Mouse (Mus musculus) megakaryocyte progenitor cell, adult 5-6 weeks (primary cell): ENCODE measurements around the gene Cd38. TPM values are rescaled to one million over a fixed set of nuclear protein-coding genes. Genes with fewer than 3 reads are reported as not detected.
A peak's percentile ranks its signal among the peaks of the same experiment; 100 is the strongest.
"Not testable (repeated sequence)": the region's sequence is repeated elsewhere in the genome, so short reads cannot be mapped to it uniquely, and the experiment has no call there.

Experiments
- ATAC-seq: replicated peaks from 2 replicates; pipeline ENCODE4 v1.8.0; 2016; ENCODE audit warnings: mild to moderate bottlenecking, moderate TSS enrichment, inconsistent platforms; ENCODE audit not compliant: poor library complexity
- total RNA-seq, 2 experiments: library from RNA; stranded (forward) in 1 of 2; stranded (reverse) in 1 of 2; fragments of 157-497, 149-512 nt in 1 of 2; fragments of 200-1000 nt in 1 of 2; gene quantifications; 2 replicates each; pipeline versions ENCODE4 v1.2.3 to v1.2.4; 2015 to 2017

Gene Cd38
- total RNA-seq, 2 experiments from 2014 or later, result 0.22 TPM; not detected in 1

GRCm38 (mm10) chr5:43855769-43856168 is 12.6 kb upstream of the Cd38 start:
- peak; percentile 92 for ATAC-seq

GRCm38 (mm10) chr5:43859663-43860062 is 8.7 kb upstream of the Cd38 start:
- ATAC-seq, result no peak

- ATAC-seq, result no peak
These were observed 8.3 kb upstream of the Cd38 start for GRCm38 (mm10) chr5:43860096-43860495.

GRCm38 (mm10) chr5:43860670-43861431 is 7.5 kb upstream of the Cd38 start:
- peak; percentile 65 for ATAC-seq

- no peak for ATAC-seq
These were observed 4.7 kb upstream of the Cd38 start for GRCm38 (mm10) chr5:43863642-43864041.

GRCm38 (mm10) chr5:43865316-43865715 is 3.0 kb upstream of the Cd38 start:
- ATAC-seq, result no peak

DNA sequence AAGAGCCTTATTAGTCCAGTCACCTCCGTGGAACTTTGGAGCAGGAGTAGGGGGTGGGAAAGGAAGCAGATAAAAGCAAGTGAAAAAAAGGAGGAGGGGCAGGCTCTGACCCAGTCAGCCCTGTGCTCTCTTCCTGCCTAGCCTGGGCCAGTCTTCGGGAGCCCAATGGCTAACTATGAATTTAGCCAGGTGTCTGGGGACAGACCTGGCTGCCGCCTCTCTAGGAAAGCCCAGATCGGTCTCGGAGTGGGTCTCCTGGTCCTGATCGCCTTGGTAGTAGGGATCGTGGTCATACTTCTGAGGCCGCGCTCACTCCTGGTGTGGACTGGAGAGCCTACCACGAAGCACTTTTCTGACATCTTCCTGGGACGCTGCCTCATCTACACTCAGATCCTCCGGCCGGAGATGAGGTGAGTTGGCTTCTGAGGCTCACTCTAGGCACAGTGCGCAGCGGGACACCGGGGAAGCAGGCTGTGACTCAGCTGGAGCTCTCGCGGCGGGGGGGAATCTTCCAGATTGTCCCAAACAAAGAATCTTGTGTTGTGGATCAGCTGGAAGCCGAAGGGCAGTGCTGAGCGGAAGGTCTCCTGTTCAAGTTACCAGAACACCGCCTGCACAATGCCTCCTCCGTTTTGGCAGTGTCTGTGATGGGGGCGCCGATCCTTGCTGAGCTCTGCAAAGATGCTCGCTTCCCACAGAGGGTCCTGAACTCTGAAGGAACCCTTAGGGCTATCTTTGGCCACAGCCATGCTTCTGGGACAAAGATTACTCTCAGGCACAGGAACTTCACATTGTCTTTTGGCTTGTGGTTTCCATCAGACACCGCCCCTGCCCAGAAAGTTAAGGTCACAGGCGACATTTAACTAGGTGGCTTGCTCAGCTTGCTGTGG is 603 bp downstream of the Cd38 start:
- ATAC-seq, result peak; percentile 37

- peak; percentile 74 for ATAC-seq
These were observed 3.5 kb downstream of the Cd38 start for GRCm38 (mm10) chr5:43871845-43872244.

GRCm38 (mm10) chr5:43872652-43873051 is 4.3 kb downstream of the Cd38 start:
- ATAC-seq, result peak; percentile 49

GRCm38 (mm10) chr5:43882034-43882433 is 13.7 kb downstream of the Cd38 start:
- ATAC-seq, result peak; percentile 82

GRCm38 (mm10) chr5:43885060-43885820 is 16.9 kb downstream of the Cd38 start:
- ATAC-seq, result peak; percentile 75

DNA sequence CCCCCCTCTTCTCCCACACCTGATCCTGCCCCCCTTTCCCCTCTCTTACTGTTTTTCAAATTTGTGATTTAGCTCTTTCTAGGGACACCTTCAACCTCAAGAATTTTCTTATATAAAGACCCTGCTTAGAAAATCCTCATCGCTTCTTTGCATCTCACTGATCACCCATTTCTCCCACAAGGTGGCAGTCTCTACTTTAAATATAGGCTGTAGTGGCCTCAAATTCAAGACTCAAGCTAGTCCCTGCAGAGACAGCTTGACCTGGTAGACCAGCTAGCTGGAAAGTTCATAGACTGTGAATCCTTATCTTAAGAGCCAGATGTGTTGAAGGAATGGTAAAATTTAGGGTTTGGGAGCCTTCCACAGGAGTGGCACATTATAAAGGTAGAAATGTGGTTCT is 24.0 kb downstream of the Cd38 start:
- peak; percentile 85 for ATAC-seq

DNA sequence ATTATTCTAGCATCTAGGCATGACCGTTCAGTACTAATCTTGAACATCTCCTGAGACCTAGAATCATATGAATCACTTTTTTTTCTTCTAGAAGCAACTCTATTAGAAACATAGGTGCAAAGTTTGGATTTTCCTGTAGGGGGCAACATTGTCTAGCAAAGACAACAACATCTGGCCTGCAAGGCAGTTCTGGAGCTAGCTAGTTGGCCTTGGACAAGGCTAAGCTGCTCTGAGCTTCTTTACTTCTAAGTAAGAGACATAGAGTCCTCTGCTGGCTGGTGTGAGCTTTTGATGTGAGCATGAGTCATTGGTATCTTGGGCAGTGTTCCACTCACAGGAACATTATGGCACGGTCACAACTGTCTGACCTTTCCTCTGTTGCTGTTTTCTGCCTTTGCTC is 25.8 kb downstream of the Cd38 start:
- ATAC-seq, result peak; percentile 80

DNA sequence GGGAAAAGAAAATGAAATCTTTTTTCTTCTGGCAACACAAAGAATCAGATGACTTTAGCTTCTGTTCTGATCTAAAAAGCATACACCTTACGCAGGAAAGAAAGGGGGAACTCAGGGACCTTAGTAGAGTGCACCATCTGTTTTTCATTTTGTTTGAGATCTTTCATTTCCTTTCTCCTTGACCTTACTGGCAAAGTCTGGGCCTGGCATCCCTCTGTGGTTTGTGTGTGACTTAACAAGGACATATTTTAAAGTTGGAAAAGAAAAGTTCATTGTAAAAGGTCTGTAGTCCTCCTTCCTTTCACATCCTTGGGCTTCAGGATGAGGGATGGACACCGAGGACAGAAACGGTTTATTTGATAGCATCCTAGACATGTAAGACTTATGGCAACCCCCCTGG is 27.6 kb downstream of the Cd38 start:
- ATAC-seq, result no peak

- no peak for ATAC-seq
These were observed 36.3 kb downstream of the Cd38 start for GRCm38 (mm10) chr5:43904685-43905084.

DNA sequence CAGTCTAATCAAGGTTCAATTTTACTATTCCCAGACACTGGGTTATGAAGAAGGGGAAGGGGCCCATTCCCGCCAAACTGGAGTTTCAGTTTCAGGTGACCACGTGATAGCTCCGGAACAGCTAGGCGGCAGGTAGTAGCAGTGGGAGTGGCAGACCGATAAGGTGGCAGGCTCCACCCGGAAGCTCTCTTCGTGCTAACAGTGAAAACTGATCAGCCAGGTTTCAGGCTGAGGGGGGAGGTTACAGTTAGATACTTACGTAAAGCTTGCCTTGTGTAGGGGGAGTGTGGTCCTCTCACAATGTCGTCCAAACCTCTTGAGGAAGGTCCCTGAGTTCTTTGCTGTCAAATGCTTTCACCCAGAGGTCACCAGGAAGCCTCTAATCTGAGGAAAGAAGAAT is 40.9 kb downstream of the Cd38 start:
- ATAC-seq, result no peak

DNA sequence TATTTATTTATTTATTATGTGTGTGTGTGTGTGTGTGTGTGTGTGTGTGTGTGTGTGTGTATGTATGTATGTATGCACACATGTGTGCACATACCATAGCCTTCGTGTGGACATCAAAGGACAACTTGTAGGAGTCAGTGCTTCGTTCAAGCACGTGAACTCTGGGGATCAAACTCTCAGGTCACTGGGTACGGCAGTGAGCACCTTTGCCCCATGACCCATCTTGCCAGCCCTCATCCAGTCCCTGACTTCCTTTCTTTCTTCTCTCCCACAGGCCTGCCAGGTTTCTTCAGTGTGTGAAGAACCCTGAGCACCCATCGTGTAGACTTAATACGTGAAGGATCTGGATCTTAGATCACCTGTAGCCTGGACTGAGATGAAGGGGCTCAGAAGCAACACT is 41.7 kb downstream of the Cd38 start:
- no peak for ATAC-seq

GRCm38 (mm10) chr5:43912844-43913243 is 44.5 kb downstream of the Cd38 start, which contains the start of gene Gm7879:
Gene Gm7879 (plus strand): TSS chr5:43913144.
- not testable (repeated sequence) for ATAC-seq

- peak; percentile 69 for ATAC-seq
These were observed 47.0 kb downstream of the Cd38 start for GRCm38 (mm10) chr5:43915261-43915886.

GRCm38 (mm10) chr5:43921877-43922276 is 53.5 kb downstream of the Cd38 start:
- ATAC-seq, result no peak

DNA sequence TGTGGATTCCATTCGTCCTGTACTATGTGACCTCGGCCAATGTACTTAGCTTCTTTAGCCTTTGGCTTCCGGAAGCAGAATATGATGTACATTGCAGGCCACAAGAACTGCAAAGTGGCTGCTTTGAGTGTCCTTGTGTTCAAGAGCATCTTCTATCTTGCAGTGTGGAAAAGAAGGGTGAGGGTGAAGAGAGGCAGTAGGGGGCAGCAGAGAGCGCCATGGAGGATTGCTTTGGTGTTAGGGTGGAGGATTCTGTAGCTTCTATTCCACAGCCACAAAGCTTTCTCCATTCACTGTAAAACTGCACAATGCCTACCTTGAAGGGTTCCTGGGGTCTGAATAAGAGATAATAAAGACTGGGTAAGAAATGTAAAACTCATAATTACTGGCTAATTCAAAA is 55.6 kb downstream of the Cd38 start:
- ATAC-seq, result peak; percentile 90
